Mouse (Mus musculus) T-helper 1 cell (primary cell): Measurements from ENCODE around the gene Lrp3.
"Not testable (repeated sequence)": the region's sequence is repeated elsewhere in the genome, so short reads cannot be mapped to it uniquely, and the experiment has no call there.

Experiments used
- in situ Hi-C: fragments of 300-600 bp; cut with MboI, MseI; formaldehyde crosslinking; loops from one replicate; pipeline ENCODE4 v1.15.1; 2025; ENCODE audit warnings: high pct_unique_total_duplicates

Gene Lrp3

DNA sequence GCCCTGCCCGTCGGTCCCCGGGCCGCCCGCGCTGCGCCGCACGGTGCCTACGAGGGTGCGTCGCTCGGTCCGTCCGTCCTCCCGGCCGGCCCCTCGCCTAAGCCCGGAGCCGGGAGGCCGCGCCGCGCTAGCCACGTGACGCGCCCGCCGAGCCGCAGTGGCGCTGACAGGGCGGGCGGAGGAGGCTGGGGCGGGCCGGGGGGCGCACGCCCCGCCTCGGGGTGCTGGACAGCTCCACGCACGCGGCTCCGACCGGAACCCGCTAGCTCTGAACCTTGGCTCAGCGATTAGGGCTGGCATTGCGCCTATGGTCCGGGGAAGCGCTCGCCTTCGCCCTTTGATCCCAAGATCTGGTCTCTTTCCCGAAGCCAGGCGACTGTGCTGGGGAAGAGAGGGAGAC, at the start of gene Lrp3:
Gene Lrp3, minus strand, starts transcription at position 274 of the 400 bp plus-strand sequence.
- in situ Hi-C loops, result no loop called here

DNA sequence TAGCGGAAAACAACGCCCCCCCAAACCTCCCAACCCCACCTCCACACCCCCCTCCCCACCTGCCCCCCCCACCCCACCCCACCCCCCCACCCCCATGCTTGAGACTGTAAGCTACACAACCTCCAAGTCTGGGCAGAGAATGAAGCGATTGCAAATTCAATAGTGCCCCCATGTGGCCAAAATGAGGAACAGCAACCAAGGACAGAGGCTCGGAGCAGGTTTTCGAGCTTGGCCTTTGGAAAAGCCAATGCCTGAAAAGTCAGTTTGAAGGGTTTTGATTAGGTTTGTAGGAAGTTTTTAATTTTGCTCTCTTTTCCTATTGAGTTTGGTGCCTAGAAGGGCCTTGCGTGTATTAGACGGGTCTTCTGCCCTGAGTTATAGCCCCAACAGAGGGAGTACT, 49.4 kb upstream of the Lrp3 start:
- in situ Hi-C loops, result no loop called here

DNA sequence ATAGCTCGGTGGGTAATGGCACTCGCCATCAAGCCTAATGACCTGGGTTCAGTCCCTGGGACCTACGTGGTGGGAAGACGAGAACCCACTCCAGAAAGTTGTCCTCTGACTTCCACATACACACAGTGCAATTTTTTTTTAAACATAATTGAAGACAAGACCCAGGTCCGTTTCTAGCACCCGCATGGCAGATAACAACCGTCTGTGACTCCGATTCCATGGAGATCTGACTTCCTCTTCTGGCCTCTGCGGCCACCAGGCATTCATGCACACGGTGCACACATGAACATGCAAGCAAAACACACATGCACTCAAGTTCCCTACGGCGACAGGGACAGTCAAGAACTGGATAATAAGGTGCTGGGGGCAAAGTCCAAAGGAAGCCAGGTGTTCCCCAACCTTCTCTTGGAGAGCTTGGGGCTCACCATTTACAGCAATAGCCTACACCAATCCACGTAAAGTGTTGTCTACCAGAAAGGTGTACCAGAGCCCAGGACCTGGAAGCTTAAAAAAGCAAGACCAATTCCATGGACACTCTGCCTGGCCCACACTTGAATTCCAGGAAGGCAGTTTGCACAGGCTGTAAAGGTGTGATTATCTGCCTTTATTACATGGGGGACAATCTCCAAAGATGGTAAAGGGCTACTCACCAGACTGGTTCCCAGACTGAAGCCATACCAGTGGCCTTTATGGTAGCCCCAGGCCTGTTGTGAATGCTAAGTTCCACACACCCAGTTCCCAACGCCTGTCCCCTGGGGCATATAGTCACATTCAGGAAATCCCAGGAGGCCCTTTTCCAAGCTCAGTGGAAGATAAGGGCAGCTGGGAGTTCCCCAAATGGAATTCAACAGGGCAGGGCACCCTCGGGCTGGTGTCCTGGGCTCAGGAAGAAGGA, 48.5 kb upstream of the Lrp3 start:
- in situ Hi-C loops, result no loop called here

DNA sequence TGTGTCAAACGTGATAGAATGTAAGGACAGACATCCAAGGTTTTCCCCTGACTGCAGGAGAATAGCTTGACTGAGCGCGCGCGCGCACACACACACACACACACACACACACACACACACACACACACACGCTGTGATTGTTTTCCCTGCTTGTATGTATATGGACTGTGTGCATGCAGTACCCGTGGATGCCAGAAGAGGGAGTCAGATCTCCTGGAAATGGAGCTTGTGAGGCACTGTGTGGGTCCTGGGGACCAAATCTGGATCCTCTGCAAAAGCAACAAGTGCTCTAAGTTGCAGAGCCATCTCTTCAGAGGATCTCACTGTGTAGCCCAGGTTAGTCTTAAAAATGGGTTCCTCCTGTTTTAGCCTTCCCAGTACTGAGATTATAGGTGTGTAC, 44.1 kb upstream of the Lrp3 start:
- in situ Hi-C loops, result loop anchor here (5.0 kb wide), 1 partner anchor 82 kb away; no protein-coding TSS in a partner anchor

DNA sequence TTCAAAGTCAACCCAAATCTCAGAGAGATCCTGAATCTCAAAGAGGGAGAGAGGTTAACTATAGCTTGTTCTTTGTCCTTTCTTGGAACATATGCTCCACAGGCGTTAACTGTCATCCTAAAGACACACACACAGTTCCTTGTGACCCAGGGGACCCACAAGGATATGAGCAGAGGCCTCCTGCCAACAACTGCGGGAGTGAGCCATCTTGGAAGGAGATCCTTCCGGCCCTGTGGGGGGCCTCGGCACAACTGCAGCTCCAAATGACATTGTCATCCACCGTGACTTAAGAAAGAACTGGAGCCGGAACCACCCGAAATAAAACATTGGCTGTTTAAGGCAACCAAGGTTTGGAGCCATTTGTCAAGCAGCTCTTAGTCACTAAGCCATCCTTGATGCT, 43.0 kb upstream of the Lrp3 start:
- in situ Hi-C loops, result loop anchor here (5.0 kb wide), 1 partner anchor 81 kb away; no protein-coding TSS in a partner anchor

DNA sequence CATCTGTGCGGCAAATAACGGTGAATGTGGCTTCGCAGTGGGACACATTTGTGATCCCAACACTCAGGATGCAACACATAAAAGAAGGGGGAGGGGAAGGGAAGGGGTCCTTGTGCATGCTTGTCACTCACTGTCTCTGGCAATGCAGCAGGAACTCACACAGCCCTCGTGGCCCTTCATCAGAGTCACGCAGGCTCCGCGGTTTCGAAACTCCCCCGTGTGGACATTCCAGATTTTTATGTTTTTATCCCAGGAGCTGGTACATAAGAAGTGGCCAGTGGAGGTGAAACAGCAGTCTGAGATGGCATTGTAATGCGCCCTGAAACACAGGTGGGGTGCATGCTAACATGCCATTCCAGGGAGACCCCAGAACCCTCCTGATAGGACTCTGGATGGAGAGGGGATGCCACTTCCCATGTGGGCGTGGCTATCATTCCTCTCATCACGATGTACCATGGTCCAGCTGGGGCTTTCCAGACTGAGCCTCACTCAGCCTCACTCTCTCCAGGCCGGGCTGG, 36.8 kb upstream of the Lrp3 start:
- in situ Hi-C loops, result no loop called here

DNA sequence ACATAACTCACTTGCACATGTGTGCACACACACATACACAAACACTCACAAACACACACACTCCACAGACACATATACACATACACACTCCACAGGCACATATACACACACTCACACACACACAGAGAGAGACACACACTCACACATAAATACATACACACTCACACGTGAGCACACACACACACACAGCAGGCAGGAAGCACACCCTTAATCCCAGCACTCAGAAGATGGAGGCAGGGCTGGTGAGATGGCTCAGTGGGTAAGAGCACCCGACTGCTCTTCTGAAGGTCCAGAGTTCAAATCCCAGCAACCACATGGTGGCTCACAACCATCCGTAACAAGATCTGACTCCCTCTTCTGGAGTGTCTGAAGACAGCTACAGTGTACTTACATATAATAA, 22.6 kb upstream of the Lrp3 start:
- in situ Hi-C loops, result not testable (repeated sequence)

DNA sequence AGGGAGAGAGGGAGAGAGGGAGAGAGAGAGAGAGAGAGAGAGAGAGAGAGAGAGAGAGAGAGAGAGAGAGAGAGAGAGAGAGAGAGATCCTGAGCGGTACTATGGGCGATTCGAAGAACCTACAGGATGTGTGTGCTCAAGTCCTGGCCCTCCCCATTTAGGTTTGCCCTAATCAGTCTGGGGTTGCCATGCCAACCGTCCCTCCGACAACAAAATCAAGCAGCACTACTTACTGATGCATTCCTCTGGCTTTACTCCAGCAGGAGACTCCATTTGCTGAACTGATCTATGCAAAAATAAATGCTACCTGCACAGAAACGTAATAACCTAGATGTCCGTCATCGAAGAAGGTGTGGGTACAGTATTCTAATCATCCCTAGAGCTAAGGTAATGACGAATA, 20.0 kb upstream of the Lrp3 start:
- in situ Hi-C loops, result no loop called here

DNA sequence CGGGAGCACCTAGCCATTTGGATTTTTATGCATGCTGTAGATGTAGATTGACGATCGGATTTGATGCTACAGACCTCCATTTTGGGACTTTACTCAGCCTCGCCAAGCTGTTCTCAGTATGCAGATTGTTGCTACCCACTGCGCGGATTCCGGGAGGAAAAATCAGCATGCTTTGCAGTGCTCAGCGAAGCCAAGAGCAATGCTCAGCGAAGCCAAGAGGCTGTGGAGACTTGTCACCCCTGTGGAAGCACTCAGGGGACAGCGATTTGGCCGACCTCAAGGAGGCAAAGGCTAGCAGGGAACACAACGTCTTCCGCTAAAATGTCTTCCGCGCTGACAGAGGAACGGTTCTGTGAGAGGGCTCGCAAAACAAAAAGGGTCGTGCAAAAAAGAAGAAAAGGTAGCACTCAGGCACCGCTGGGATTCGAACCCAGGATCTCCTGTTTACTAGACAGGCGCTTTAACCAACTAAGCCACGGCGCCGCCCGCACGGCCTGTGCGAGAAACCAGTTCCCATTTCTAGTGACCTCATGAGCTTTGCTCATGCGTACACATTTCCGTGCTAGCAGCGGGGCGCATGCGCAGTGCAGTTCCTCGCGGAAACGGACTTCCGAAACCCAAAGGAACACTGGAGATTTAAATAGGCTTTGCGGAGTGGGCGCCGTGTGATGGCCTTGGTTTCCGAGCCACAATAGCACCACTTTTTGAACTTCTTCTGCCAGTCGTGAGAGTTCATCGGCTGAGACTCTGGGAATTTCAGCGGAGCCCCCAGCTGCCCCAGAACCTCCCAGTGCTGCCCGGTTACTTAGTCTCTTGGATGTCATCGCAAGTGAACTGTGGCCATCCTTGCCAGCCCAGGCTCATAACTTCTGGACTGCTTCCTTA, 19.3 kb upstream of the Lrp3 start:
- in situ Hi-C loops, result loop anchor here (5.0 kb wide), 1 partner anchor 163 kb away; the partner anchor contains the start of genes Cep89 and Faap24

DNA sequence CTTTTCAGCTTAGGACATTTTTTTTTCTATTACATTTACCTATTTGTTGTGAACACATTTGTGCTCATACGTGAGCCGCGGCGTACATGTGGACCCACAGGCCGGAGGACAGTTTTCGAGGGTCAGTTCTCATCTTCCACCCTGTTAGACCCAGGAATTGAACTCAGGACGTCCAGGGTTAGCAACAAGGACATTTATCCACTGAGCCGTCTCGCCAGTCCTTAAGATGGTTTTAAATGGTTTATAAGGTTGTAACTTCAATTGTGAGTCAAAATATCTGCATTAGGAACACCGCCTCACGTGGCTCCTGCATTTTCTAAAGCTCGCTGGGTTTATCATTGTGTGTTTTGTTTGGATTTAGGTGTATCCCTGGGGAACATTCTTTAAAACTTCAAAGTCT, 18.6 kb upstream of the Lrp3 start:
- in situ Hi-C loops, result loop anchor here (5.0 kb wide), 1 partner anchor 163 kb away; the partner anchor contains the start of genes Cep89 and Faap24

DNA sequence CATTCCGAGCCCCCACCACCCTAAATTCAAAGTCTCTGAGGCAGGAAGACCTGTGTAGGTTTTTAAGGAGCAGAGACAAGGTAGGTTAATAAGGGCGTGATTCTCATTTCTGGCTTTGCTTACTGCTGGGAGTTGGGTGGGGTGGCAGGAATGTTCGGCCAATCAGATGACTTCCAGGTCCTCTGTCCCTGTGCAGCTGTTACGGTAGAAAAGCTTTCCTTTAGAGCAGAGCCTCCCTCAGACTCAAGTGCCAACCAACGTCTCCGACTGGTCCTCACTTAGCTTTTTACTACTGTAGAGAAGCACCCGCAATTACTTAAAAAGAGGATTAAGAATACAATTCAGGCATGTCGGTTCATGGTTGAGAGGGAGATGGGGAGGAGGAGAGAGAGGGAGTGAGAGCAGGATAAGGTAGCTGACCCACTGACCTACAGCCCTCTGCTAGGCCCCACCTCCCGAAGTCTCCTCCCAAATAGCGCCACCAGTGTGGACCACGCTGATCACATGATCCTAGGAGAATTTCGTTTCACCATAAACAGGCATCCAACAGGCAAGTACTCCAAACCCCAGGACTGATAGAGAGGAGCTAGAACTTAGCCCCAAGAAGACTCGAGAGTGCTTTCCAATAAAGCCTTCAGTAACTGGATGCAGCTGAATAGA, 17.6 kb upstream of the Lrp3 start:
- in situ Hi-C loops, result loop anchor here (5.0 kb wide), 1 partner anchor 164 kb away; the partner anchor contains the start of genes Cep89 and Faap24

DNA sequence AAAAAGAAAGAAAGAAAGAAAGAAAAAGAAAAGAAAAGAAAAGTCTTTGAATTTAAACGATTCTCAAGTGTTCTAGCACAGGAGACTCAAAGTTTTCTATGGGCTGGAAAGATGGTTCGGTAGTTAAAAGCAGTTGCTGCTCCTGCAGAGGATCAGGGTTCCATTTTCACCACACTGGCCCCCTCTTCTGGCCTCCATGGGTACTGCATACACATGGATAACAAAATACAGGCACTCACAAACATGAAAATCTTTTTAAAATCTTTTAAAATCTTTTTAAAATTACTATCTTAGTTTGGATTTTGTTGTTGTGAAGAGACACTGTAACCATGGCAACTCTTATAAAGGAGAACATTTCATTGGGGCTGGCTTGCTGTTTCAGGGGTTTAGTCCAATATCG, 15.0 kb upstream of the Lrp3 start:
- in situ Hi-C loops, result loop anchor here (5.0 kb wide), 1 partner anchor 167 kb away; the partner anchor contains the start of genes Cep89 and Faap24

DNA sequence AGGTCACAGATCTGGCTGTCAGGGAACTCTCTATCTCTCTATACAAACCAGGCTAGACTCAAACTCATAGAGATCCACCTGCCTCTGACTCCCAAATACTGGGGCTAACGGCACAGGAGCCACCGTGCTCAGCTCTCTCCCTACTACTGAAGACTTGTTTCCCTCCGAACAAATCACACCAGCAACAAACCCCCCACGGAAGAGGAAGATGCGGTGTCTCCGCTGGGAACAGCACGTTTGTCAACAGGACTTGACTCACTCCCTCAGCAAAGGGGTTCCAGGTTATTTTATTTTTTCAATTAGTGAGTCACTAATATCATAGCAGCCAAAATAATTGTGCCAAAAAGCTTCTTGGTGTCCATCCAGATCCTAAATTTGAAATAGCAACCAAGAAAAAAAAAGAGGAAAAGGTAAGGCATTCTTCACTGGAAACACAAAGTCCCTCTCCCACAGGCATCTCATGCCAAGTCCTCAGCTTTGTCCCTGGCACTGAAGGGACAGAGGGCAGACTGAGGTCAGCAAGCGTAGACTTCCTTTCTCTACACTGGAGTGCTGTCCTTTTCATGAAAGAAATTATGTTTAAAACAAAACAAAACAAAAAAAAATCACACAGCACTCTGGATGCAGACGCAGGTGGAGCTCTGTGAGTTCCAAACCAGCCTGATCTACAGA, 5.5 kb upstream of the Lrp3 start:
- in situ Hi-C loops, result no loop called here

DNA sequence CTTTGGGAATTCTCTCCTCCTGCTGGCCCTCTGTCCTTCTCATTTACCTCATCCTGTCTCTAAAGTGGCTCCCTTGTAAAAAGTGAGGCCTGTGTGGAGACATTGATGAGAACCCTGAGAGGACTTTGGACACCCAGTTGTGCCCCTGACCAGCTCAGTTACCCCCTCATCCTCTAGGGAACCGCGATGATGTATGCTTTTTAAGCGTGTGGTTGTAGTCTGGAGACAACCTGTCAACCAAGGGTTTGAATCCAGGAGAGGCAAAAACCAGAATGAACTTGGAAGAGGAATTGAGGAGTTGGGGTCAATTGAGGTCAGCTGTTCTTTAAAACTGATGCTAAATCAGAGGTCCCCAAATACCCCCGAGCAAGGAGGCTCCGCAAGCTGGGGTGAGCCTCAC, 433 bp upstream of the Lrp3 start:
- in situ Hi-C loops, result no loop called here

DNA sequence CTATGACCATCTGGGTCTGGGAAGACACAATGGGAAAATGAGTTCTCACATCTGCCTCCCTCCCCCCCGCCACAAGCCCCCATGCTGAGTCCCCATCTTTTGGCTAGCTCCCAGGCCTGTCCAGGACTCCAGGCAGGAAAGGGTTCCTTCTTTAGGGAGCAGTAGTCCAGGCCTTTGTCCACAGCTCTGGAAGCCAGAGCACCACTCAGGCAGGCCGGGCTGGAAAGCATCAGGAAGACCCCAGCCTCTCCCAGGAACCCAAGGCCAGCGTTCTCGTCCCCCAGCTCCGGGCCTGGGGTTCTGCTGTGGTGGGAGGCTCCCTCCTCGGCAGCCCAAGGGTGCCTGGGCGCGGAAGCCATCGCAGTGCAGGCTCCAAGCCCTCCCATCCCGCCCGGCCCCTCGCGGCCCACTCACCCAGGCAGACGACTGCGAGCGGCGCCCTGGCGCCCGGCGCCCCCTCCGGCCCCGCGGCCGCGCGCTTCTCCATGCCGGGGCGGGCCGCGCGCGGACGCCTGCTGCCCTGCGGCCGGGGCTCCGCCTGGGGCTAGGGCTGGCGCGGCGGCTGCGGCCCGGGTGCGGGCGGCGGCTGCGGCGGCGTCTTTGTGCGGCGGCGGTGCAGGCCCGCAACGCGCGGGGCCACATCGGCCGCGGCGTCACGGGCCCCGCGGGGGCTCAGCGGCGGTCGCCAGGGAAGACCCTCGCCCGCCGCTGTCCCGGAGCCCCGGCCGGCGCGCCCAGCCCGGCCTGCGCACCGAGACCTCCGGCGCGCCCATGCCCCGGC, 666 bp downstream of the Lrp3 start:
- in situ Hi-C loops, result no loop called here

DNA sequence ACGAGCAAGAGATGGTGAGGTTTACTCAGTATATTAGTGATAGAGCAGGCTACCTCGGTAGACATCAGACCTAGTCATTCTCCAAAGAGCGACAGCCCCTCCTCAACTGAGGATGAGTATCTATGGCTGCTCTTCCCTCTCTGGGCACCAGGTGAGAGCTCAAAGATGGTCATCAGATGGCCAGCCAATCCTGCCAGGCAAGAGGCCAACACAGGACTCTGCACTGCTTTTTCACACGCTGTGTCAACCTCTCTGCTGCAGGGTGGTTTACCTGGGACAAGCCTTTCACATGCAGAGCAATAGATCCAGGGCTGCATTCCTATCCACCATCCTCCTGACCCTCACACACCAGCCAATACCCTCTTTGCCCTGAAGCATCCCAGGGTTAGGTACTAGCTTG, 3.5 kb downstream of the Lrp3 start:
- in situ Hi-C loops, result no loop called here

DNA sequence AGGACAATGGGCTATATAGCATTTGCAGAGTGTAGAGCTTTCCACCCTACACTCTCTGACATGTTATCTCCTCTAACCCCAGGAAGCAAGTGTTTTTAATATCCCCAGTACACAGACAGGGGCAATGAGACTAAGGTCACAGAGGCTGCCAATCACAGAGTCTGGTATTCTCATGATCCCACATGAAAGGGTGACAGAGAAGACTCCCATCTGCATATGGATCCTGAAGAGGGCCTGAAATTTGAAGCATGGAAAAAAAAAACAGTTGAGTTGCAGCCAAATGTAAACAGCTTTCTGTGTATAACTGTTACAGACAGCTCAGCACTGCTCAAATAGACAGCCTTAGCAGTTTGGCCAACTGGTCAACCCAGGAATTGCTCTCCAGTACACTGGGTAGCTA, 15.5 kb downstream of the Lrp3 start:
- in situ Hi-C loops, result no loop called here

DNA sequence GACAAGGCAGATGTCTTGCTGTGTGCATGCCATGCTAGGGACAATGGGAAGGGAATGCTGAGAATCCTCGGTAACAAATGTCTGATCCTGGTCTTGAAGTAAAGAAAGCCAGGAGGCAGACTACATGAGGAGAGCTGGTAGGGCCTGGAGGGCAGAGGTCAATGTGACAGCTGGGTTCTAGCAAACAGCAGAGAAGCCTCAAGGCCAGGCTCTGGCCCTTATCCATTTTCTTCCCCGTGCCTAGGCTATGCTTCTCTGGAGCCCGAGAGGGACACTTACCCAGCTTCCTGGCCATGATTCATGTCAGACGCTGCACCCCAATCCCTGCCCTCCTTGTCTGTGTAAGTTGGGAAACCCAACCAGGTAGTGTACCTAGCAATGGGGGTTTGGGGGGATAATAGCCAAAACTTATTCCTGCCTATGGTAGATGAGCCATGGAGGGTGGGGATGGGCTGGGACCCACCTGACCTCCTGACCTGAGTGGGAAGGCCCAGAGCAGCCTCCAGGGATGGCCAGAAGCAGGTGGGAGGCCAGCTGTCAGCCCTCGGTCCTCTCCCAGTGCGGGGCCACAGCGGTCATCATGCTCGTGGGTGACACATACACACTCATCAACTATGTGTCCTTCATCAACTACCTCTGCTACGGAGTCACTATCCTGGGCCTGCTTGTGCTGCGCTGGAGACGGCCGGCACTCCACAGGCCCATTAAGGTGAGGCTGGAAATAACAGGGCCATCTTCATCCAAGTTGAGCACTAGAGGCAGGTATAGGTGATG, 16.1 kb downstream of the Lrp3 start:
- in situ Hi-C loops, result no loop called here

DNA sequence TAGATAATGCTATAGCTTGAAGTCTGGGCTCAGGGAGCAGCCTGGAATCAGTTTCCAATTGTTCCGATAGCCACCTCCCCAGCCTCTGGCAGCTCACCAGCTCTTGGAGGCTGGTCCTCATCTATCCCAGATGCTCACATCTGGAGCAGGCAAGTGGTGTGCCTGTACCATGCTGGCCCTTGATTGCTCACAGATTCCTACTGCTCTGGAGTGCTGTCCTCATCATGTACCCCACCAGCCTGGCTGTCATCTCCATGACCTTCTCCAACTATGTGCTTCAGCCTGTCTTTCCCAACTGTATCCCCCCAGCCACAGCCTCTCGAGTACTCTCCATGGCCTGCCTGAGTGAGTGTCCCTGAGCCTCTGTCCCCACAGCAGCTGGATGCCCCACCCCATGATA, 18.3 kb downstream of the Lrp3 start:
- in situ Hi-C loops, result no loop called here
